Mouse (Mus musculus) left cerebral cortex, postnatal 25 days (tissue): ENCODE results near the gene Aldh1l1. TPM values are rescaled to one million over a fixed set of nuclear protein-coding genes. Genes with fewer than 3 reads are reported as not detected.
A peak's percentile ranks its signal among the peaks of the same experiment; 100 is the strongest.

Source experiments
- DNase-seq, 2 experiments: peaks; one replicate each; pipeline ENCODE4 v3.0.0; 2022; ENCODE audit warnings: low spot score in 2 of 2, mixed read lengths in 1 of 2
- intact Hi-C: fragments of 180-260 bp; cut with DNase I; formaldehyde crosslinking; loops from one replicate; pipeline ENCODE4 v1.15.1; 2025
- total RNA-seq, 2 experiments: library from RNA; stranded (reverse); gene quantifications; 2 replicates each; pipeline ENCODE4 v1.2.3; 2021

The Aldh1l1 gene
- total RNA-seq, 2 experiments from 2014 or later, result 63.5 to 65.8 TPM

- intact Hi-C loops, result no loop called here
- DNase-seq, result no peak
Measured at GRCm38 (mm10) chr6:90469041-90469440, 17.2 kb upstream of the Aldh1l1 start.

GRCm38 (mm10) chr6:90470255-90470654 lies 16.0 kb upstream of the Aldh1l1 start:
- intact Hi-C loops, result no loop called here
- no peak for DNase-seq

- peak; percentile 67 to 70 for DNase-seq
- intact Hi-C loops, result loop anchor here (1.0 kb wide), 1 partner anchor 8 kb away; no protein-coding TSS in a partner anchor
Measured at GRCm38 (mm10) chr6:90470947-90471541, 15.2 kb upstream of the Aldh1l1 start.

GRCm38 (mm10) chr6:90472079-90472478 lies 14.1 kb upstream of the Aldh1l1 start:
- intact Hi-C loops, result no loop called here

GRCm38 (mm10) chr6:90472697-90473096 lies 13.5 kb upstream of the Aldh1l1 start:
- intact Hi-C loops, result no loop called here
- DNase-seq, result no peak

More at GRCm38 (mm10) chr6:90472079-90472478, 14.1 kb upstream of the Aldh1l1 start:
- no peak for DNase-seq

GRCm38 (mm10) chr6:90473630-90474360 lies 12.4 kb upstream of the Aldh1l1 start:
- intact Hi-C loops, result no loop called here
- no peak for DNase-seq

- intact Hi-C loops, result no loop called here
- no peak for DNase-seq
Measured at GRCm38 (mm10) chr6:90474361-90474750, 11.9 kb upstream of the Aldh1l1 start.

- no peak for DNase-seq
- intact Hi-C loops, result no loop called here
Measured at GRCm38 (mm10) chr6:90475176-90475853, 10.9 kb upstream of the Aldh1l1 start.

GRCm38 (mm10) chr6:90475854-90476212 lies 10.4 kb upstream of the Aldh1l1 start:
- DNase-seq, result no peak
- intact Hi-C loops, result no loop called here

GRCm38 (mm10) chr6:90476941-90477518 lies 9.2 kb upstream of the Aldh1l1 start:
- intact Hi-C loops, result no loop called here
- DNase-seq, result peak; percentile 43 to 78

- DNase-seq, result no peak
- intact Hi-C loops, result no loop called here
Measured at GRCm38 (mm10) chr6:90484249-90484648, 2.0 kb upstream of the Aldh1l1 start.

GRCm38 (mm10) chr6:90484876-90485275 lies 1.4 kb upstream of the Aldh1l1 start:
- peak in 1 of 2 experiments; percentile 38 for DNase-seq
- intact Hi-C loops, result no loop called here

- DNase-seq, result no peak
- intact Hi-C loops, result no loop called here
Measured at GRCm38 (mm10) chr6:90487531-90487930, 1.3 kb downstream of the Aldh1l1 start.

- DNase-seq, result no peak
Measured at GRCm38 (mm10) chr6:90489532-90489931, 3.3 kb downstream of the Aldh1l1 start.

GRCm38 (mm10) chr6:90490976-90491375 lies 4.7 kb downstream of the Aldh1l1 start:
- peak in 1 of 2 experiments; percentile 61 for DNase-seq
- intact Hi-C loops, result no loop called here

More at GRCm38 (mm10) chr6:90489532-90489931, 3.3 kb downstream of the Aldh1l1 start:
- intact Hi-C loops, result no loop called here

GRCm38 (mm10) chr6:90491956-90492744 lies 5.9 kb downstream of the Aldh1l1 start:
- intact Hi-C loops, result no loop called here

GRCm38 (mm10) chr6:90494155-90494554 lies 7.9 kb downstream of the Aldh1l1 start:
- intact Hi-C loops, result no loop called here
- DNase-seq, result no peak

More at GRCm38 (mm10) chr6:90491956-90492744, 5.9 kb downstream of the Aldh1l1 start:
- DNase-seq, result no peak

GRCm38 (mm10) chr6:90494566-90494965 lies 8.3 kb downstream of the Aldh1l1 start:
- no peak for DNase-seq
- intact Hi-C loops, result no loop called here

GRCm38 (mm10) chr6:90495282-90495912 lies 9.2 kb downstream of the Aldh1l1 start:
- intact Hi-C loops, result no loop called here
- DNase-seq, result peak in 1 of 2 experiments; percentile 30
